Mouse (Mus musculus) lung, embryonic 14.5 days (tissue): ENCODE data around the gene Nat8f1. TPM values are rescaled to one million over a fixed set of nuclear protein-coding genes. Genes with fewer than 3 reads are reported as not detected.
"Not testable (repeated sequence)": the region's sequence is repeated elsewhere in the genome, so short reads cannot be mapped to it uniquely, and the experiment has no call there.

ENCODE experiments used
- ATAC-seq: fragments of 200-750 bp; cut with Nextera tagmentation; 2 replicates; pipeline ENCODE4 v1.8.0; 2017; ENCODE audit warnings: mild to moderate bottlenecking, moderate TSS enrichment, moderate library complexity; ENCODE audit not compliant: insufficient read depth
- DNase-seq: peaks from one replicate; pipeline ENCODE4 v3.0.0-alpha.2; 2015
- H3K27ac ChIP-seq: fragments of 300-500 bp; sonication (generic); 2 replicates; pipeline ENCODE4 v1.5.1; 2014; ENCODE audit warnings: low read depth, mild to moderate bottlenecking, moderate library complexity
- H3K27me3 ChIP-seq: fragments of 300-500 bp; sonication (generic); 2 replicates; pipeline ENCODE4 v1.6.1; 2014; ENCODE audit warnings: low read length, control low read depth; ENCODE audit not compliant: insufficient read depth
- H3K36me3 ChIP-seq: fragments of 300-500 bp; sonication (generic); 2 replicates; pipeline ENCODE4 v1.6.1; 2014; ENCODE audit warnings: control low read depth; ENCODE audit not compliant: insufficient read depth
- H3K4me1 ChIP-seq: fragments of 300-500 bp; sonication (generic); 2 replicates; pipeline ENCODE4 v1.6.1; 2014; ENCODE audit warnings: antibody characterized with exemption, control low read depth; ENCODE audit not compliant: insufficient read depth
- H3K4me2 ChIP-seq: fragments of 300-500 bp; sonication (generic); 2 replicates; pipeline ENCODE4 v1.6.1; 2014; ENCODE audit warnings: mild to moderate bottlenecking
- H3K4me3 ChIP-seq: fragments of 300-500 bp; sonication (generic); 2 replicates; pipeline ENCODE4 v1.5.1; 2014; ENCODE audit warnings: low read depth, low read length
- H3K9ac ChIP-seq: fragments of 300-500 bp; sonication (generic); 2 replicates; pipeline ENCODE4 v1.6.1; 2014
- H3K9me3 ChIP-seq: fragments of 300-500 bp; sonication (generic); 2 replicates; pipeline ENCODE4 v1.6.1; 2016; ENCODE audit warnings: low read depth, low read length, control low read depth
- CTCF ChIP-seq: IDR thresholded peaks from 2 replicates; pipeline ENCODE4 v1.5.1; 2016; ENCODE audit warnings: antibody characterized with exemption, low read depth
- WGBS: fragments of 180-500 bp; shearing (Covaris S2); extraction: QIAGEN DNeasy Blood & Tissue Kit; methylation state at CpG from one replicate; pipeline ENCODE4 v1.1.7; 2014; 5-methylcytosine and 5-hydroxymethylcytosine counted together
- polyA plus RNA-seq: library from polyadenylated mRNA; unstranded; fragments of >200 nt; fragmentation: Nextera tagmentation; extraction: Ambion mirVana; gene quantifications from 2 replicates; pipeline ENCODE4 v1.2.1, GENCODE M21; 2014

Gene Nat8f1
- polyA plus RNA-seq, 1 experiment from 2014 or later = 3.6 TPM

DNA sequence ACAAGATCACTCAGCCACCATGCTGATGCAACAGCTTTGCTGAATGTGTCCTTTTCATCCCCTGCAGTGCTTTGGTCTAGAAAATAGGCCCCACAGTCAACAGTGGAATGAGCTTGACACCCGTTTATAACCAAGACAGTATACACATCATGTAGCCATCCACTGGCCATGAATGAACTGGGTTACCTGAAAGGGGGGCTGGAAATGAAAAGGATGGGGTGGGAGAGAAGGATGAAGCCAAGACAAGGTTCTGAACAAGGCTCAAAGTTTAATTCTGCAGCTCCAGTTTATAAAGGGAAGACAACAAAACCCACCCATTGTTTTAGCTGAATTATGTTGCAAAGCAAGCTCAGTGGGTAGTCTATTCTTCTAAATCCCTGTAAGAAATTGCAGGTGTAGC, 31.2 kb downstream of the Nat8f1 start:
- no peak for TF ChIP-seq CTCF
- 84% methylated on average over 1 of the region's 1 CpGs for WGBS
- Histone ChIP-seq H3K4me3 (no peak overlapping the region), H3K27ac (no peak overlapping the region), H3K4me1 (no peaks in the 10 kb centered on the region), H3K27me3 (no peaks in the 10 kb centered on the region), H3K36me3 (no peaks in the 10 kb centered on the region), H3K9me3 (peaks cover 6% of the 10 kb centered on the region; the same call in 1 of the 2 replicates), H3K4me2 (no peak overlapping the region), H3K9ac (no peak overlapping the region)
- ATAC-seq = no peak
- no peak for DNase-seq

DNA sequence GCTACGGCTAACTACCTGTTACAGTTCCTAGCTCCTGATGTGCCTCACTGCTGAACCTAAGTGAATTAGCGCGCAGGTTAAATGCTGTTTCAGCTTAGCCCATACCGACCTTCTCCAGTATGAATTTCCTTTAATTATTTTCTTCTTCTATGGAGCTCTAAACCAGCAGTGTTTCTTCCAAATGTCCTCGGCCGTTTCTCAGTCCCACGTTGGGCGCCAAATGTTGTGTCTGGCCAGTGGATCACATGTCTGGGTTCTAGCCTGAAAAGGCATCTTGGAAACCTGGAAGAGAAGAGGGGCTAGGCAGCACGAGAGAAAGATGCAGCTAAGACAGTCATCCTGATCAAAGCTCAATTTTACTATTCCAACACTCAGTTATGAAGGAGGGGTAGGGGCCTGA, 32.2 kb downstream of the Nat8f1 start:
- 90% methylated on average over 9 of the region's 9 CpGs for WGBS
- not testable (repeated sequence) for H3K4me1 ChIP-seq, ATAC-seq

DNA sequence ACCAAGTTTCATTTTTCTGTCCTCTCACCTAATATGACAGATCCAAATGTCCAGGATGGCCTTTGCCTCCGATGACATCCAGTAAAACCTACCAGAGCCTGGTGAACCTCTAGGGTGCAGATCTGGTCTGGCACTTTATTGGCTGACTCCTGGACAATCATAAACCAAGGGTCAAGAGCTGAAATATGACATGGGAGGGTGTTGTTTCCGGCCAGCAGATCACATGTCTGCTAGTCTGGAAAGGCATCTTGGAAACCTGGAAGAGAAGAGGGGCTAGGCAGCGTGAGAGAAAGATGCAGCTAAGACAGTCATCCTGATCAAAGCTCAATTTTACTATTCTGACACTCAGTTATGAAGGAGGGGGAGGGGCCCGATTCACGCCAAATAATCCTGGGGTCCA, 46.5 kb downstream of the Nat8f1 start, which contains the start of gene Nat8f2:
Gene Nat8f2, minus strand, starts transcription at position 153 of the 400 bp plus-strand sequence.
- not testable (repeated sequence) for DNase-seq, H3K27ac ChIP-seq, H3K36me3 ChIP-seq, H3K4me2 ChIP-seq, H3K9ac ChIP-seq, H3K9me3 ChIP-seq, H3K4me1 ChIP-seq, H3K4me3 ChIP-seq, H3K27me3 ChIP-seq, ATAC-seq
- 65% methylated on average over 5 of the region's 5 CpGs for WGBS

More for the DNA sequence above, 32.2 kb downstream of the Nat8f1 start:
- not testable (repeated sequence) for H3K4me3 ChIP-seq, H3K27ac ChIP-seq, H3K36me3 ChIP-seq, H3K9ac ChIP-seq, H3K27me3 ChIP-seq, DNase-seq, H3K9me3 ChIP-seq, H3K4me2 ChIP-seq

DNA sequence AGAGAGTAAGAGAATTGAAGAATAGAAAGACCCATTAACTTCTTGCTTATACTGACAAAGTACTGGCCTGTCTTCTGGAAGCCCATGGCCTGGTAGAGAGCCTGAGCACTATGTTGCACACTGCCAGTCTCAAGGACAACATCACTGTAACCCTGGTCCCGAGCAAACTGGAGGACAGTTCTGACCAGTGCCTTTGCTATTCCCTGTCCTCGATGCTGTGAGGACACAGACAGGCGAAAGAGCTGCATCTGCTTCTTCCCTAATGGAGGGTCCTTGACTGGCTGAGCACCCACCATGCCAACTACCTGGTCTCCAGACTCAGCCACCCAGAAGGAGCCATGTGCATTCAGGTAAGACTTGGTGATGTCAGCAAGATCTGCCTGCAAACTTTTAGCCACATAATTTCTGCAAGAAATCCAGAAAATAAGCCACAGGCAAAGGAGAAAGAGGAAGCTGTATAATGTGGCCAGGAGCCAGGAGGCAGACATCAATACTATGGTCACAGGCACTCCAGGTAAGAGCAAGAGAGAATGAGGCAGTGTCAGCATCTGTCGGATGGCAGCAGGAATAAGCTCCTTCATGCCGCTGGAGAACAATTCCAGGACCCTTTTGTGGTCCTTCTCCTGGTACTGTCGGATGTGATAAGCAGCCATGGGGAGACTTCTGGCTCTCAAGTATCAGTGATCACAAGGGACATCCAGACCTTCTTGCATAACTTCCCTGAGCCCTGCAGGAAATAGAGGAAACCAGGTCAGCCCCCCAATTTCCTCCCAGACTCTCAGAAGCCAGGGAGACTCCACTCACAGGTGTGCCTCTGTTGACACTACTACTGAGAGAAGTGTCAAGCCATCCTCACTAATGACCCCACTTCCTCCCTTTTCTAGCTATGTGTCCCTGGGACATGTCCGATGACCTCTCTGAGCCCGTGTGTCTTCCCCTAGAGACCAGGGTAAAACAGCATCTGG, 47.5 kb downstream of the Nat8f1 start:
- TF ChIP-seq CTCF = no peak
- Histone ChIP-seq H3K27ac (no peak overlapping the region), H3K4me3 (no peak overlapping the region), H3K4me2 (no peak overlapping the region), H3K27me3 (no peaks in the 10 kb centered on the region), H3K9me3 (no peaks in the 10 kb centered on the region), H3K9ac (no peak overlapping the region), H3K4me1 (no peaks in the 10 kb centered on the region), H3K36me3 (no peaks in the 10 kb centered on the region)
- DNase-seq = no peak
- WGBS = 70% methylated on average over 8 of the region's 8 CpGs
- no peak for ATAC-seq

DNA sequence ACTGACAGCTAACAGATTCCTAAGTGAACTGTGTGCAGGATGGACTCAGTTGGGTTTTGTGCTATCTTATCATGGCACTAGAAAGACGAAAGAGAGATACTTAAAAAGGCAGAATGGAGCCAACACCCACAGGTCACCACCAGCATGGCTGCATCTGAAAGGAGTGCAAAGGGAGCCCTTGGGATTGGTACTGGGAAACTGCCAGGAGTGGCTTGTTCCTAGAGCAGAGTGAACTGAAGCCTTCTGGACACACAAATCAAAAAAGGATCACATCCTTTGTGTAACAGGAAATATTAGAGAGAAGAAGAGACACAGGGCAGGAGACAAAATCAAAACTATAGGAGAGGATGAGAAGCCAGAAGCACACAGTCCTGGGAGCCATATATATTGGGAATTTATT, 48.5 kb downstream of the Nat8f1 start:
- H3K36me3 ChIP-seq, ATAC-seq, H3K27ac ChIP-seq, DNase-seq, H3K4me2 ChIP-seq, H3K4me1 ChIP-seq, H3K9ac ChIP-seq, H3K9me3 ChIP-seq, H3K27me3 ChIP-seq, H3K4me3 ChIP-seq: not testable (repeated sequence)
- WGBS = 46% methylated on average over 1 of the region's 1 CpGs

DNA sequence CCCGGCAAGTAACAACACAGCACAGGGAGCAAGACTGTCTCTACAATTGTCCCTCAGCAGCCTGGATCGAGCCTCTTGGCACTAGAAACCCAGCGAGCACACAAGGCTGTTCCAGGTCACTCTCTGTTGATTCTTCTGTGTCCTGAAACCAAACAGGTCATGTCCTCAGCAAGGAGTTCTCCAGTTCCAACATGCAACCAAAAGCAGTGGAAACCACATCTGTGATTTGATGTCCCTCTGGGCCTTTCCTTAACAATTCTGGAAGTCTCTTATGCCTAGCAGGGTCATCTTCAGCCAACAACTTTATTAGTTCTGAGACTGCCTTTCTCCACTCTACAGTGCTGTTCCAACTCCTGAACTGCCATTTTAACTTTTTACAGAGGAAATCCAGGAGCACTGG, 49.3 kb downstream of the Nat8f1 start:
- DNase-seq, H3K4me2 ChIP-seq, H3K4me1 ChIP-seq, H3K4me3 ChIP-seq, ATAC-seq, H3K9me3 ChIP-seq, H3K27ac ChIP-seq, H3K36me3 ChIP-seq, H3K27me3 ChIP-seq, H3K9ac ChIP-seq: not testable (repeated sequence)
- 83% methylated on average over 3 of the region's 3 CpGs for WGBS

DNA sequence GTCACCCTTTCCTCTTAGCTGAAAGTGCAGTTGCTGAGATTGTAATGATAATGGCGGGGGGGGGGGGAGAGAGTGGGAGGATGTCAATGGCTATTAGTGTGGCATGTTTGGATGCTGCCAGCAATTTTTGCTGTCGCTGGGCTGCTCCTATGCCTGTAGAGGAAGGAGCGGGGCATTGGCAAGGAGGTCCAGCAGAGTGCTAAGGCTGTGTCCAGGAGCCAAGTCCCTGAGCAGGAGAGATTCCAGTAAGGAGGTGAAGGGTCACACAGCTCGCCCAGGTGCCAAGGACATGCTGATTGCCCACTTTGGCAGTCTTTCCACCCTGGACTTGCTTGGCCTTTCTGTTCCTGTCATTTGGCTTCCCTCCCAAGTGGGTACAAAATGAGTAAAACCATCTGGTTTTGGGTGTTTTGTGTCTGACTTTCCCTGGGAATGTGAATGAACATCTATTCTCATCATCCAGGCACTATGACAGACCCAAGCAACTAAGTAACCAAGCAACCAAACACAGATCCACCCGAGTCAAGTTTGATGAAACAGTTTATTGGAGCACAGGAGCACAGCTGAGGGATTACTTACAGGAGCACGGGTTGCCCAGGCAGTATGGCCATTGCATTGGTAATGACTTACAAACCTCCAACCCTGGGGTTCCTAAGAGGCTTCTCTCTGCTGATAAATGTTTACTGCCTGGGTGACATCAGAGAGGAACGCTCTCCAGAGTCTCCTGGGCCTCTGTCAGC, 50.4 kb downstream of the Nat8f1 start:
- H3K4me3 ChIP-seq, H3K27ac ChIP-seq, H3K4me2 ChIP-seq, H3K9ac ChIP-seq, DNase-seq, H3K4me1 ChIP-seq, H3K27me3 ChIP-seq, H3K36me3 ChIP-seq, ATAC-seq, H3K9me3 ChIP-seq: not testable (repeated sequence)
- WGBS = 61% methylated on average over 6 of the region's 7 CpGs
